Mouse (Mus musculus): ENCODE measurements at regions not wholly inside any gene's neighbourhood (a gene's known extent, or its start where the extent isn't known, plus 50 kb on each side); places are given as distances from the start of the nearest gene placed in this dataset.

- TF ChIP-seq CTCF (IDR thresholded peaks at IDR 0.05; ENCODE audit: borderline replicate concordance, insufficient read depth, low read depth, low read length) = no peak
- no peak for TF ChIP-seq POLR2A (IDR thresholded peaks at IDR 0.05; ENCODE audit: borderline replicate concordance, insufficient read depth, low read length)
Measured at GRCm38 (mm10) chrX:11597548-11597947, 269.9 kb downstream of the H2al1j start.
